Mouse (Mus musculus) lung, adult 2 months (tissue): ENCODE measurements at regions not wholly inside any gene's neighbourhood (a gene's known extent, or its start where the extent isn't known, plus 50 kb on each side); places are given as distances from the start of the nearest gene placed in this dataset.

Experiments
- CTCF ChIP-seq: fragments of 200-500 bp; IDR thresholded peaks from 2 replicates; pipeline ENCODE4 v1.5.1; 2011; ENCODE audit warnings: mild to moderate bottlenecking, low read length, control low read depth; ENCODE audit not compliant: insufficient read depth
- POLR2A ChIP-seq: fragments of 200-500 bp; IDR thresholded peaks from 2 replicates; pipeline ENCODE4 v1.6.1; 2011; ENCODE audit warnings: low read depth, mild to moderate bottlenecking, control low read depth, low read length, borderline replicate concordance; ENCODE audit errors: extremely low read depth

- TF ChIP-seq CTCF (no peak), POLR2A (no peak)
Observed at GRCm38 (mm10) chr16:24102854-24103690, 114.4 kb upstream of the Bcl6 start.
